Mouse (Mus musculus): ENCODE data around the gene Rapgef6. TPM values are rescaled to one million over a fixed set of nuclear protein-coding genes. Genes with fewer than 3 reads are reported as not detected.

The Rapgef6 gene
- total and polyA plus RNA-seq, 3 experiments = 11.2 to 15.9 (median 14.6) TPM

- DNase-seq = no peak
- no peaks in the 10 kb centered on the region; the same call in 1 of the 2 replicates for H3K79me2 ChIP-seq (replicated peaks; ENCODE audit: control insufficient read depth, insufficient read depth, low read length)
- H3K4me1 ChIP-seq (ENCODE audit: control insufficient read depth, insufficient read depth, low read length) = peaks cover 19% of the 10 kb centered on the region
- WGBS = 79% methylated on average over 3 of the region's 3 CpGs
- TF ChIP-seq CTCF (IDR thresholded peaks at IDR 0.05) = no peak
- no peak for TF ChIP-seq EP300 (IDR thresholded peaks at IDR 0.05; ENCODE audit: insufficient read depth, low read depth, low read length)
- no peak for TF ChIP-seq POLR2A (IDR thresholded peaks at IDR 0.05; ENCODE audit: insufficient read depth, low read depth, low read length)
- no peaks in the 10 kb centered on the region for H3K27me3 ChIP-seq (ENCODE audit: control insufficient read depth, insufficient read depth, low read length)
- intact Hi-C loops (cut with DNase I) = no loop called here
- H3K27ac ChIP-seq = no peak overlapping the region
- H3K36me3 ChIP-seq (ENCODE audit: control insufficient read depth, insufficient read depth, low read length) = peaks cover 6% of the 10 kb centered on the region
- H3K9ac ChIP-seq (ENCODE audit: low read depth, low read length) = no peak overlapping the region
- H3K4me3 ChIP-seq = no peak overlapping the region
These were observed 206.7 kb downstream of the Rapgef6 start for GRCm38 (mm10) chr11:54729311-54729710.

GRCm38 (mm10) chr11:54730931-54731330, 208.3 kb downstream of the Rapgef6 start:
- WGBS = 92% methylated on average over 5 of the region's 5 CpGs
- Histone ChIP-seq H3K4me1 (ENCODE audit: control insufficient read depth, insufficient read depth, low read length) (peaks cover 14% of the 10 kb centered on the region), H3K36me3 (ENCODE audit: control insufficient read depth, insufficient read depth, low read length) (peaks cover 6% of the 10 kb centered on the region), H3K27me3 (ENCODE audit: control insufficient read depth, insufficient read depth, low read length) (no peaks in the 10 kb centered on the region), H3K27ac (no peak overlapping the region), H3K9ac (ENCODE audit: low read depth, low read length) (no peak overlapping the region), H3K4me3 (no peak overlapping the region), H3K79me2 (replicated peaks; ENCODE audit: control insufficient read depth, insufficient read depth, low read length) (no peaks in the 10 kb centered on the region; the same call in 1 of the 2 replicates)
- DNase-seq = no peak
- TF ChIP-seq POLR2A (IDR thresholded peaks at IDR 0.05; ENCODE audit: insufficient read depth, low read depth, low read length) (no peak), CTCF (IDR thresholded peaks at IDR 0.05) (no peak), EP300 (IDR thresholded peaks at IDR 0.05; ENCODE audit: insufficient read depth, low read depth, low read length) (no peak)
- intact Hi-C loops (cut with DNase I) = no loop called here

DNA sequence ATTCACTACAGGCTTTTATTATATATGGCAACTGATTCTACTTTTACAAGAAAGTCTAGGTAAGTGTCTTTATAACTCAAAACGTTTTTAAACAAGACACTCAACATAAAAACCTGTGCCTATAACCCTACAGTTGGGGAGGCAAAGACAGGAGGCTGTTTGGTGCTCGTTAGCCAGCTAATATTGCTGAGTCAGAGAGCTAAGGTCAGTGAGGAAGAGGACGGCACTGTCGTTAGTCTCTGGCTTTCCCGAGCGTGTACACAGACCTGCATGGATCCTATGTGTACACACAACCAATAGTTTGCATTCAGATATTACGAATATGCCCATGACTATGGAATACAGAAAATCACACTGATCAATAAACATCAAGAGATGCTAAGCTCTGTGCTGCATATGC, 208.7 kb downstream of the Rapgef6 start:
- H3K36me3 ChIP-seq (ENCODE audit: control insufficient read depth, insufficient read depth, low read length) = peaks cover 6% of the 10 kb centered on the region
- TF ChIP-seq CTCF (IDR thresholded peaks at IDR 0.05) = no peak
- no peak for TF ChIP-seq EP300 (IDR thresholded peaks at IDR 0.05; ENCODE audit: insufficient read depth, low read depth, low read length)
- TF ChIP-seq POLR2A (IDR thresholded peaks at IDR 0.05; ENCODE audit: insufficient read depth, low read depth, low read length) = no peak
- 90% methylated on average over 7 of the region's 7 CpGs for WGBS

DNA sequence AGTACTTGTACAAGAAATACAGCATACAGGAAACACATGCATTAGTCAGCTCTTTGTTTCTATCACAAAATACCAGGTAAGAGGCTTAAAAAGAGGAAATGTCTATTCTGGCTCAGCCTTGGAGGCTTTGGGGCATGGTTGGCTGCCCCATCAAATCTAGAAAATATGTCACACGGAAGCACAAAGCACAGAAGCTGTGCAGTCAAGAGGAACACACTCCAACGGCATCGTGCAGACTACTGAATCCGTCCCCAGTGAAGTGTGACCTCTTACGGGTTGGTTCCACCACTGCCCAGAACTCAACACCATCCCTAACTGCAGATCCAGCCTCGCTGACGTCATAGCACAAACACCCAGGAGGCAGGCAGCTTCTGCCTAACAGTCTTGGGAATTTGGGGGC, 210.9 kb downstream of the Rapgef6 start:
- 73% methylated on average over 7 of the region's 7 CpGs for WGBS
- H3K9ac ChIP-seq (ENCODE audit: low read depth, low read length) = no peak overlapping the region
- H3K36me3 ChIP-seq (ENCODE audit: control insufficient read depth, insufficient read depth, low read length) = no peaks in the 10 kb centered on the region; the same call in 1 of the 2 replicates

More for the DNA sequence above, 208.7 kb downstream of the Rapgef6 start:
- H3K27me3 ChIP-seq (ENCODE audit: control insufficient read depth, insufficient read depth, low read length) = no peaks in the 10 kb centered on the region
- no peak overlapping the region for H3K4me3 ChIP-seq
- H3K27ac ChIP-seq = no peak overlapping the region
- H3K79me2 ChIP-seq (replicated peaks; ENCODE audit: control insufficient read depth, insufficient read depth, low read length) = no peaks in the 10 kb centered on the region; the same call in 1 of the 2 replicates
- intact Hi-C loops (cut with DNase I) = no loop called here
- peaks cover 14% of the 10 kb centered on the region for H3K4me1 ChIP-seq (ENCODE audit: control insufficient read depth, insufficient read depth, low read length)
- H3K9ac ChIP-seq (ENCODE audit: low read depth, low read length) = no peak overlapping the region
- no peak for DNase-seq

GRCm38 (mm10) chr11:54735114-54735513, 212.5 kb downstream of the Rapgef6 start:
- DNase-seq = no peak
- WGBS = 82% methylated on average over 1 of the region's 1 CpGs
- intact Hi-C loops (cut with DNase I) = no loop called here

More for the DNA sequence above, 210.9 kb downstream of the Rapgef6 start:
- Histone ChIP-seq H3K79me2 (replicated peaks; ENCODE audit: control insufficient read depth, insufficient read depth, low read length) (no peaks in the 10 kb centered on the region; the same call in 1 of the 2 replicates), H3K27ac (no peak overlapping the region), H3K4me1 (ENCODE audit: control insufficient read depth, insufficient read depth, low read length) (peaks cover 2% of the 10 kb centered on the region), H3K4me3 (no peak overlapping the region), H3K27me3 (ENCODE audit: control insufficient read depth, insufficient read depth, low read length) (no peaks in the 10 kb centered on the region)
- intact Hi-C loops (cut with DNase I) = no loop called here
- TF ChIP-seq POLR2A (IDR thresholded peaks at IDR 0.05; ENCODE audit: insufficient read depth, low read depth, low read length) = no peak
- DNase-seq = no peak

GRCm38 (mm10) chr11:54736903-54737302, 214.3 kb downstream of the Rapgef6 start:
- TF ChIP-seq CTCF (IDR thresholded peaks at IDR 0.05) (no peak), EP300 (IDR thresholded peaks at IDR 0.05; ENCODE audit: insufficient read depth, low read depth, low read length) (no peak), POLR2A (IDR thresholded peaks at IDR 0.05; ENCODE audit: insufficient read depth, low read depth, low read length) (no peak)
- no peaks in the 10 kb centered on the region for H3K36me3 ChIP-seq (ENCODE audit: control insufficient read depth, insufficient read depth, low read length)

More at GRCm38 (mm10) chr11:54735114-54735513, 212.5 kb downstream of the Rapgef6 start:
- H3K27me3 ChIP-seq (ENCODE audit: control insufficient read depth, insufficient read depth, low read length) = no peaks in the 10 kb centered on the region
- H3K9ac ChIP-seq (ENCODE audit: low read depth, low read length) = no peak overlapping the region
- peaks cover 2% of the 10 kb centered on the region for H3K4me1 ChIP-seq (ENCODE audit: control insufficient read depth, insufficient read depth, low read length)
- no peaks in the 10 kb centered on the region for H3K36me3 ChIP-seq (ENCODE audit: control insufficient read depth, insufficient read depth, low read length)
- TF ChIP-seq EP300 (IDR thresholded peaks at IDR 0.05; ENCODE audit: insufficient read depth, low read depth, low read length) (no peak), CTCF (IDR thresholded peaks at IDR 0.05) (no peak), POLR2A (IDR thresholded peaks at IDR 0.05; ENCODE audit: insufficient read depth, low read depth, low read length) (no peak)
- H3K4me3 ChIP-seq = no peak overlapping the region
- H3K27ac ChIP-seq = no peak overlapping the region
- H3K79me2 ChIP-seq (replicated peaks; ENCODE audit: control insufficient read depth, insufficient read depth, low read length) = no peaks in the 10 kb centered on the region; the same call in 1 of the 2 replicates

More at GRCm38 (mm10) chr11:54736903-54737302, 214.3 kb downstream of the Rapgef6 start:
- DNase-seq = no peak
- H3K27me3 ChIP-seq (ENCODE audit: control insufficient read depth, insufficient read depth, low read length) = no peaks in the 10 kb centered on the region
- no peak overlapping the region for H3K4me3 ChIP-seq
- 75% methylated on average over 5 of the region's 5 CpGs for WGBS
- H3K79me2 ChIP-seq (replicated peaks; ENCODE audit: control insufficient read depth, insufficient read depth, low read length) = no peaks in the 10 kb centered on the region
- H3K9ac ChIP-seq (ENCODE audit: low read depth, low read length) = no peak overlapping the region
- peaks cover 2% of the 10 kb centered on the region for H3K4me1 ChIP-seq (ENCODE audit: control insufficient read depth, insufficient read depth, low read length)
- H3K27ac ChIP-seq = no peak overlapping the region
- intact Hi-C loops (cut with DNase I) = no loop called here

Measured in heart, adult 2 months (tissue).